In genomic region chr3:28491085-28492041, GRCm38 (mm10) we compare ENCODE assay signal across 11 mouse cellular contexts.
A peak's percentile ranks its signal among the peaks of the same experiment; 100 is the strongest.
DNase-seq lines count a peak whose midpoint lies in the region; ATAC-seq lines count a peak whose summit lies in the region.
"Had no signal": no experiment of that assay in that cellular context is flagged by ENCODE, and none has a peak within 500 bp of the region (broad histone marks: within the 10 kb centered on the region; RNA-seq: fewer than 3 reads in every experiment).

No protein-coding gene starts in this region.

- H3K4me3 ChIP-seq in forebrain, embryonic 12.5 days (replicated peaks), result no peak overlapping the region
- no peak overlapping the region for H3K4me3 ChIP-seq in midbrain, embryonic 10.5 days
- H3K4me3 ChIP-seq: erythroblast, embryonic 14.5 days had no signal

- no peaks in the 10 kb centered on the region for H3K27me3 ChIP-seq in forebrain, embryonic 12.5 days
- H3K27me3 ChIP-seq in midbrain, embryonic 10.5 days (ENCODE audit: low read depth, poor library complexity, severe bottlenecking), result no peaks in the 10 kb centered on the region

- no peaks in the 10 kb centered on the region for H3K36me3 ChIP-seq in forebrain, embryonic 12.5 days (replicated peaks)
- H3K36me3 ChIP-seq in midbrain, embryonic 10.5 days, result no peaks in the 10 kb centered on the region

- H3K27ac ChIP-seq in forebrain, embryonic 12.5 days, result peak overlapping the region; percentile 80
- peak overlapping the region; percentile 65 for H3K27ac ChIP-seq in midbrain, embryonic 10.5 days (replicated peaks)
- H3K27ac ChIP-seq: kidney, postnatal 0 days had no signal

- H3K4me1 ChIP-seq in forebrain, embryonic 12.5 days, result peaks cover 17% of the 10 kb centered on the region
- H3K4me1 ChIP-seq in midbrain, embryonic 10.5 days, result peaks cover 10% of the 10 kb centered on the region

- H3K4me2 ChIP-seq in forebrain, embryonic 12.5 days, result no peak overlapping the region
- H3K4me2 ChIP-seq: liver, embryonic 11.5 days had no signal

- DNase-seq in frontal cortex, postnatal 14 days (ENCODE audit: low spot score in 2 of 2), result no peak
- peak; percentile 12 for DNase-seq in ZHBTc4 (ENCODE audit: low read depth, low spot score)
- peak; percentile 23 for DNase-seq in midbrain, embryonic 10.5 days (ENCODE audit: low spot score)
- DNase-seq in adrenal gland, postnatal 25 days, result no peak
- DNase-seq in adrenal gland, postnatal 14 days, result no peak

- no peaks in the 10 kb centered on the region for H3K9me3 ChIP-seq in forebrain, embryonic 12.5 days
- peaks cover 4% of the 10 kb centered on the region; the same call in 1 of the 2 replicates for H3K9me3 ChIP-seq in midbrain, embryonic 10.5 days (replicated peaks)

- WGBS in forebrain, embryonic 12.5 days, result 20% methylated on average over 11 of the region's 11 CpGs
- 40% methylated on average over 11 of the region's 11 CpGs for WGBS in midbrain, embryonic 10.5 days

- ATAC-seq in frontal cortex, adult (ENCODE audit: low TSS enrichment), result peak; percentile 76
- ATAC-seq in forebrain, embryonic 12.5 days (ENCODE audit: low FRiP score), result peak; percentile 27; the same call in 1 of the 2 replicates
- ATAC-seq in megakaryocyte-erythroid progenitor cell, adult 5-6 weeks (replicated peaks; ENCODE audit: low FRiP score, low TSS enrichment, poor library complexity, severe bottlenecking), result no peak

- no peak overlapping the region for H3K9ac ChIP-seq in forebrain, embryonic 12.5 days

Comparison
In these comparisons a context has a peak if more than half of its experiments do, and no peak if none do; other contexts are left out.
1. DNase-seq: peak in ZHBTc4 (single experiment) and midbrain, embryonic 10.5 days (single experiment); none in frontal cortex, postnatal 14 days (0 of 2), adrenal gland, postnatal 25 days (single experiment) and adrenal gland, postnatal 14 days (single experiment).